Mouse (Mus musculus) naive thymus-derived CD4-positive, alpha-beta T cell, adult 2 months (primary cell): ENCODE results near the gene Camkmt.

Experiments
- DNase-seq: peaks from one replicate; pipeline ENCODE4 v3.0.0-alpha.2; 2011; ENCODE audit warnings: low read depth

Gene Camkmt

DNA sequence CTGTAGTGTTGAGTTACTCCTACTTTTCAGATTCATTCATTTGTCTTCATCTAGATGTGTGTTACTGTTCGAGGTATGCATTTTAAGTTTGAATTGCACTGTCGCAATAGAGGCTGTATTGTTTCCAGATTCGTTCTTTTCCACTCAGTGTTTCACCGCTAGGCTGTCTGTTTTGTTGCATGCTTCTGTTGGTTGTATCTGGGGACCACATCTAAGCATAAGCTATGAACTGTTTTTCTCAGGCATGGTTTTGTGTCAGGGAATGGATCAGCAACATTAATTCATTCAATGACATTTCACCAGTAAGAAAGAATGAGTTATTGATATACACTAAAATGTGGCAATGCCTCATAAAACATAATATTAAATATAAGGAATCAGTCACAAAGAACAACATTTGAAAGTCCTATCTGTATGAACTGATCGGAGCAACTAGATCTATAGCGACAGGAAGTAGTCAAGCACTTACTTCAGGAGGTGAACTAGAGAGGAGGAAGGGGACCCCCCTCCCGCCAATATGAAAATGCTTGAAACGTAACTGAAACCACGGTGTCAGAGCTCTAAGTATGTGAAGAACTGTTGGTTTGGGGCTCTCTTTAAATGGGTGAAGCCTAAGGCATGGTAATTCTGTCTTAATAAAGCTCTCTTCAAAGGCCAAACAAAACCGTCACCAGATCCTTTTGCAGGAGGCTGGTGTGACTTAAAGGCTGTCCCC, 80.3 kb downstream of the Camkmt start:
- peak; percentile 58 for DNase-seq

- no peak for DNase-seq
Observed at GRCm38 (mm10) chr17:85171951-85172350, 81.6 kb downstream of the Camkmt start.

- no peak for DNase-seq
Observed at GRCm38 (mm10) chr17:85177231-85177630, 86.9 kb downstream of the Camkmt start.

- DNase-seq: no peak
Observed at GRCm38 (mm10) chr17:85180471-85181060, 90.2 kb downstream of the Camkmt start.

- peak; percentile 96 for DNase-seq
Observed at GRCm38 (mm10) chr17:85189227-85190127, 99.1 kb downstream of the Camkmt start.

- DNase-seq: no peak
Observed at GRCm38 (mm10) chr17:85190128-85190435, 99.7 kb downstream of the Camkmt start.

DNA sequence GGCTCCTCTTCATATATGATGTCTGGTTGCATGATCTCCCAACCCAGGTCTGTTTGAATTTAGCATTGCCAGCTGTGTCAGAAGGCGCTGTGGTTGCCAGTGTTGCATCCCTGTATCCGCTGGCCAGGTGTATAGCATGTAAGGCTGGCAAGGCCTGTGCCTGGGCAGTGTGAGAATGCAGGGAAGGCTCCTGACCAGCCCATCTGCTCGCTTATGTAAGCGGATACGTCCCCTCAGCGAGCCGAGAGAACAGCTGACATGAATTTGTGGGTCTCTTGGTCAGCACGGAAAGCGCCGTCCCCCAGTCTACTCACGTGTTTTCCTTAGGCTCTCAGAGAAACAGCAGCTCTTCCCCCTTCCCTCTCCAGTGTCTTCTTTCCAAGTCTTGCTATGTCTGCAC, 102.9 kb downstream of the Camkmt start:
- DNase-seq: no peak

- no peak for DNase-seq
Observed at GRCm38 (mm10) chr17:85198781-85199180, 108.4 kb downstream of the Camkmt start.

DNA sequence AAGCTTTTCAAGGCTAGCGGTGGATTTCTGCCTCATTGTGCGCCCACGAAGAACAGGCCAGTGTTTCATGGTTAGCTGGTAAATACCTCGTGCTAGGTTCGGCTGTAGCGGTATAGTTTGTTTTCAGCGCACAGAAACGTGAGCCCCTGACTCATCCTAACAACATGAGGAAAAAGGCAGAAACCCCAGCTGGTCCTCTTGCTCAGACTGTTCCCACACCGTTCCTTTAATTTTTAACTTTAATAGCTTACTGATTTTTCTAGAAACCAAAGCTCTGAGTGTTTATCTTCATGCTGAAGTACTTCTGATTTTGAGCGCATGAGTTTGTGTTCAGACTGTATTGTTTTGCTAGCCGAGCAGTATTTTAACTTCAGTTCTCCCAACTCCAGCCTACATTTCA, 109.0 kb downstream of the Camkmt start:
- no peak for DNase-seq

DNA sequence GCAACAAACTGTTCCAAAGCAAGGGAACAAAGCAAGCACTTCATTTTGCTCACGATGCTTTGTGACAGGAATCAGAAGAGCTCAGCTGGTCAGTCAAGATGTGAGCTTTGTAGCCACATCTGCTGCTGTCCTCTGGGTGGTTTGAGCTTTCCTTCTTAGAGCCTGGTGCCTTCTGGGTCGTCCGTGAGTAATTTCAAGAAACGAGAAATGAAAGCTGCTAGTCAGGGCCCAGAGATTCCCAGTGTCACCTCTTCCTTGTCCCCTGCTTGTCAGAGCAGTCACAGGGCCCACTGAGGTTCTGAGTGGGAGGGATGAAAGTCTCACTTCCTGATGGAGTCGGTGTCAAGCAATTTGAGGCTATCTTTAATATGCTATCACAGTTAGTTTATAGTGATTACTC, 127.7 kb downstream of the Camkmt start:
- DNase-seq: no peak

- DNase-seq: no peak
Observed at GRCm38 (mm10) chr17:85242109-85242508, 151.8 kb downstream of the Camkmt start.

DNA sequence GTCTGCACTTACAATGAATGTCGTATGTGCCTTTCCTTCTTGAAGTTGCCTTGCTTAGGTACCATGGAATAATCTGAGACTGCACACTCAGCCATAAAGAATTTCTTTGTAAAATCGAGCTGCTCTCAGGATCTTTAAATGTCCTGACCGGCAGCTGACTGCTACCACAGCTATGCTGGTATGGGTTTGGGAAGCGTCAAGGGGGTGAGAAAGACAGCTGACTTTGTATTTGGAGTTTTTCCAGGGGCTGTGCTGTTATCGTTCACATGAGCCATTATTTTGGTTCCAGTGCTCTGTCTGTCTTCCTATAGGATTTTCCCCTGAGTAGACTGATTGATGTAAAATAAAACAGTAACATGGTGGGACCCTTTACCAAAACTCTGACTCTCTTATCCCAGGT, 158.6 kb downstream of the Camkmt start:
- no peak for DNase-seq

- no peak for DNase-seq
Observed at GRCm38 (mm10) chr17:85249744-85250143, 159.4 kb downstream of the Camkmt start.

GRCm38 (mm10) chr17:85256930-85257329, 166.6 kb downstream of the Camkmt start:
- DNase-seq: no peak

GRCm38 (mm10) chr17:85257348-85257747, 167.0 kb downstream of the Camkmt start:
- DNase-seq: no peak

- no peak for DNase-seq
Observed at GRCm38 (mm10) chr17:85258703-85259341, 168.5 kb downstream of the Camkmt start.

GRCm38 (mm10) chr17:85266831-85267422, 176.6 kb downstream of the Camkmt start:
- no peak for DNase-seq

GRCm38 (mm10) chr17:85271466-85272175, 181.3 kb downstream of the Camkmt start:
- DNase-seq: no peak

GRCm38 (mm10) chr17:85279720-85280119, 189.4 kb downstream of the Camkmt start:
- no peak for DNase-seq

GRCm38 (mm10) chr17:85282447-85282846, 192.1 kb downstream of the Camkmt start:
- DNase-seq: no peak

DNA sequence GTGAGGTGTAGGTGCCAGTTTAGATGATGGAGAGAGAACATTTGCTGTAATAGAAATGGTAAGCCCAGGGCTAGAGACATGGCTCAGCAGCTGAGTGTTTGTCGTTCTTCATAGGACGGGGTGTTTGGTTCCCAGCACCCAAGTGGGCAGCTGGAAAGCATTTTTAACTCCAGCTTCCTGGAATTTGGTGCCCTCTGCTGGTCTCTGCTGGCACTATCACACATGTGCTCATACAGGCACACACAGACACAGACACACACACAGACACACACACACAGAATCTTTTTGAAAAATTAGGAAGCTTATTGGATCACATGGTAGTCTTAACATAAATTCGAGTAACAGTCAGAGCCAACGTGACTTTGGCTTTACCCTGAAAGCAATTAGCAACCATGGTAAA, 200.8 kb downstream of the Camkmt start:
- DNase-seq: no peak

- no peak for DNase-seq
Observed at GRCm38 (mm10) chr17:85291601-85292000, 201.2 kb downstream of the Camkmt start.
